Mouse (Mus musculus) bone marrow, adult 2 months (tissue): Measurements from ENCODE around the gene 4930503B20Rik.

ENCODE experiments used
- CTCF ChIP-seq: fragments of 200-500 bp; IDR thresholded peaks from 2 replicates; pipeline ENCODE4 v1.5.1; 2011; ENCODE audit warnings: low read length, control low read depth; ENCODE audit not compliant: control insufficient read depth, insufficient read depth
- POLR2A ChIP-seq: fragments of 200-500 bp; IDR thresholded peaks from 2 replicates; pipeline ENCODE4 v1.6.1; 2011; ENCODE audit warnings: low read depth, mild to moderate bottlenecking, control low read depth, low read length, borderline replicate concordance; ENCODE audit not compliant: control insufficient read depth

- TF ChIP-seq POLR2A (no peak), CTCF (no peak)
Observed at GRCm38 (mm10) chr3:146675101-146675500, 24.0 kb upstream of the 4930503B20Rik start.
